Mouse (Mus musculus) cerebellum, adult 2 months (tissue): ENCODE measurements at regions not wholly inside any gene's neighbourhood (a gene's known extent, or its start where the extent isn't known, plus 50 kb on each side); places are given as distances from the start of the nearest gene placed in this dataset.

Source experiments
- CTCF ChIP-seq: fragments of 200-500 bp; IDR thresholded peaks from 2 replicates; pipeline ENCODE4 v1.5.1; 2011; ENCODE audit warnings: low read depth, mild to moderate bottlenecking, control low read depth, low read length, moderate library complexity, borderline replicate concordance; ENCODE audit not compliant: insufficient read depth
- POLR2A ChIP-seq: fragments of 200-500 bp; IDR thresholded peaks from 2 replicates; pipeline ENCODE4 v1.6.1; 2011; ENCODE audit warnings: low read length, control low read depth, borderline replicate concordance; ENCODE audit not compliant: insufficient read depth

DNA sequence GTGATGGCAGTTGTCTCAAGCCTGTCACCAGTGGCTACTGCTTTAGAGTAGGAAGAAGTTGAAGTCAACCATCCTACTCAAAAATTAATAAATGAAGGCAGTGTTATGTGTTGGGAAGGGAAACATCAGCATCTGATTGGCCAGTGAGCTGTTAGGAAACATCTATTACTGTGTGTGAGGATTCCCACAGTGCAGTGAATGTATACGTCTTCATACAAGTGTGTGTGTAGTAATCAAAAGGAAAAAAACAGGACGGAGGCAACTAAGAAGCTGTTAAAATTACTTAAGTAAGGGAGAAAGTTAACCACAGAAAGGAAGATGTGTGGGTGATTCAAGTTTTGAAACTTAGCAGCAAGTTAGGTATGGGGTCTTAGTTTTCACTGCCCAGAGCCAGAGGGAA is 81.8 kb downstream of the Cd200 start:
- no peak for TF ChIP-seq POLR2A
- no peak for TF ChIP-seq CTCF
